17 mouse cellular contexts compared by ENCODE assay signal in the genomic region with DNA sequence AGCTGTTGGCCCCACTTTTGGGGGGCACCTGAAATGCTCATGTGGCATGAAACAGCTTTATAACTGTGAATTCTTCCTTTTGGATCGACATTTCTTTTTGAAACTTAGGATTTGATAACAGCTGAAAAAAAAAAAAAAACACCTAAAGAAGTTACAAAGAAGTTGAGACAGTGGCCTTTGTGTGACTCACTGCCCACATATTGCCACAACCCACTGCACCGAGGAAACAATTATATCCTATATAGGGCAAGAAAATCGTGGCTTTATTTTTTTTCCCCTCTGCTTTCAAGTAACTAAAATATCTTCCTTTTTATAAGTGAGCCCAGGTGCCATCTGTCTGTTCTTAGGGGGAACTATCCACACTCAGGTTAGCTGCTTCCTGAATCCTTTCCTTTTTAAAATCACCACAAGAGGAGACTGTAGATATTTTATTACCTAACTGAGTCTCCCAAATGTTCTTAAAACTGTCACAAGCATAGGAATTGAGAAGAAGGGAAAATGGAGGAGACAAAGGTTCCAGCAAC.
"Had no signal": no experiment of that assay in that cellular context is flagged by ENCODE, and none has a peak within 500 bp of the region (broad histone marks: within the 10 kb centered on the region; RNA-seq: fewer than 3 reads in every experiment).

No protein-coding gene starts in this region.

- H3K9ac ChIP-seq: liver, embryonic 13.5 days; neural tube, embryonic 12.5 days; neural tube, embryonic 15.5 days; stomach, embryonic 15.5 days had no signal

- H3K27me3 ChIP-seq: liver, embryonic 13.5 days; neural tube, embryonic 12.5 days; neural tube, embryonic 15.5 days; stomach, embryonic 15.5 days had no signal

- H3K9me3 ChIP-seq: liver, embryonic 13.5 days; neural tube, embryonic 12.5 days; neural tube, embryonic 15.5 days; stomach, embryonic 15.5 days had no signal

- H3K4me3 ChIP-seq: liver, embryonic 13.5 days; neural tube, embryonic 12.5 days; neural tube, embryonic 15.5 days; stomach, embryonic 15.5 days had no signal

- H3K4me2 ChIP-seq: liver, embryonic 13.5 days; midbrain, embryonic 11.5 days; neural tube, embryonic 12.5 days; neural tube, embryonic 15.5 days; stomach, embryonic 15.5 days had no signal

- DNase-seq: kidney, adult 9 months; kidney, postnatal 14 days; kidney, postnatal 4 days; liver, embryonic 13.5 days; lung, adult 2 months; lung, postnatal 14 days; lung, postnatal 4 days; midbrain, embryonic 14.5 days; right cerebral cortex, postnatal 25 days; spleen, adult 18-20 months; thymus, adult 18-20 months; thymus, postnatal 14 days; thymus, postnatal 4 days had no signal

- H3K36me3 ChIP-seq: liver, embryonic 13.5 days; neural tube, embryonic 12.5 days; neural tube, embryonic 15.5 days; stomach, embryonic 15.5 days had no signal

- H3K4me1 ChIP-seq: liver, embryonic 13.5 days; neural tube, embryonic 12.5 days; neural tube, embryonic 15.5 days; stomach, embryonic 15.5 days had no signal

- H3K27ac ChIP-seq: liver, embryonic 13.5 days; neural tube, embryonic 12.5 days; neural tube, embryonic 15.5 days; stomach, embryonic 15.5 days had no signal
